In genomic region chr7:137603039-137603438, GRCm38 (mm10) we compare ENCODE assay signal across 9 mouse cellular contexts.
A peak's percentile ranks its signal among the peaks of the same experiment; 100 is the strongest.
DNase-seq lines count a peak whose midpoint lies in the region; ATAC-seq and TF ChIP-seq lines count a peak whose summit lies in the region.
"Had no signal": no experiment of that assay in that cellular context is flagged by ENCODE, and none has a peak within 500 bp of the region (broad histone marks: within the 10 kb centered on the region; RNA-seq: fewer than 3 reads in every experiment).

No protein-coding gene starts in this region.

- H3K9me3 ChIP-seq in ES-E14 (ENCODE audit: control insufficient read depth, insufficient read depth, low read depth, low read length): no peaks in the 10 kb centered on the region
- no peaks in the 10 kb centered on the region for H3K9me3 ChIP-seq in forebrain, embryonic 10.5 days

- peak; percentile 76 for ATAC-seq in hematopoietic stem cell, adult 5-6 weeks (replicated peaks in 1 of 2; ENCODE audit: insufficient read depth in 1 of 2, low FRiP score in 2 of 2, low TSS enrichment in 1 of 2, low read depth in 1 of 2, poor library complexity in 2 of 2, severe bottlenecking in 2 of 2)

- H3K4me1 ChIP-seq in ES-E14 (ENCODE audit: control insufficient read depth in 2 of 2, insufficient read depth in 2 of 2, low read length in 2 of 2, poor library complexity in 1 of 2): no peaks in the 10 kb centered on the region
- H3K4me1 ChIP-seq in forebrain, embryonic 10.5 days: peaks cover 6% of the 10 kb centered on the region; the same call in 1 of the 2 replicates

- no peak overlapping the region for H3K9ac ChIP-seq in ES-E14 (ENCODE audit: insufficient read depth, low read depth, low read length, poor library complexity, severe bottlenecking)

- H3K27me3 ChIP-seq in forebrain, embryonic 10.5 days (ENCODE audit: poor library complexity, severe bottlenecking): peaks cover 4% of the 10 kb centered on the region; the same call in 1 of the 2 replicates

- DNase-seq in ES-E14 (ENCODE audit: low read depth, low spot score): peak; percentile 55
- peak; percentile 82 for DNase-seq in brain, adult 2 months (ENCODE audit: low read depth, low spot score)
- peak; percentile 75 for DNase-seq in forebrain, embryonic 10.5 days (ENCODE audit: extremely low spot score, low spot score)
- peak; percentile 84 to 86 for DNase-seq in layer of hippocampus, postnatal 10 days (ENCODE audit: low spot score in 2 of 2)
- peak; percentile 57 for DNase-seq in lung, postnatal 25 days (ENCODE audit: low spot score)
- peak; percentile 85 for DNase-seq in right cerebral cortex, adult 2 months (ENCODE audit: low spot score in 2 of 2)
- DNase-seq in urinary bladder, postnatal 14 days (ENCODE audit: low spot score): peak; percentile 79

- no peak overlapping the region for H3K4me3 ChIP-seq in ES-E14 (ENCODE audit: insufficient read depth in 1 of 2, low read depth in 1 of 2, low read length in 2 of 2, poor library complexity in 1 of 2, severe bottlenecking in 1 of 2)
- H3K4me3 ChIP-seq in forebrain, embryonic 10.5 days: no peak overlapping the region
- H3K4me3 ChIP-seq: erythroblast, embryonic 14.5 days had no signal

- H3K27ac ChIP-seq in ES-E14 (ENCODE audit: insufficient read depth, low read depth, low read length, poor library complexity, severe bottlenecking): no peak overlapping the region
- H3K27ac ChIP-seq in forebrain, embryonic 10.5 days: no peak overlapping the region

- in situ Hi-C loops in ES-E14 (cut with MboI; ENCODE audit: low sequenced_read_pairs in 2 of 2, unreplicated experiment in 2 of 2): no loop called here

- no peaks in the 10 kb centered on the region for H3K36me3 ChIP-seq in ES-E14 (ENCODE audit: control insufficient read depth, insufficient read depth, low read length, poor library complexity, severe bottlenecking)
- no peaks in the 10 kb centered on the region for H3K36me3 ChIP-seq in forebrain, embryonic 10.5 days (replicated peaks)

- 10% methylated on average over 8 of the region's 8 CpGs for WGBS in forebrain, embryonic 10.5 days

TF ChIP-seq in ES-E14, 5 proteins besides CTCF, POLR2A, EP300 and RAD21:
- TF ChIP-seq HCFC1 (IDR thresholded peaks at IDR 0.05; ENCODE audit: borderline replicate concordance, insufficient read depth, low read length) (no peak), ZC3H11A (IDR thresholded peaks at IDR 0.05; ENCODE audit: borderline replicate concordance, low read depth, low read length) (peak; percentile 72; the same call in 1 of the 2 replicates)
